ENCODE assay signal across 14 mouse cellular contexts in the genomic region with DNA sequence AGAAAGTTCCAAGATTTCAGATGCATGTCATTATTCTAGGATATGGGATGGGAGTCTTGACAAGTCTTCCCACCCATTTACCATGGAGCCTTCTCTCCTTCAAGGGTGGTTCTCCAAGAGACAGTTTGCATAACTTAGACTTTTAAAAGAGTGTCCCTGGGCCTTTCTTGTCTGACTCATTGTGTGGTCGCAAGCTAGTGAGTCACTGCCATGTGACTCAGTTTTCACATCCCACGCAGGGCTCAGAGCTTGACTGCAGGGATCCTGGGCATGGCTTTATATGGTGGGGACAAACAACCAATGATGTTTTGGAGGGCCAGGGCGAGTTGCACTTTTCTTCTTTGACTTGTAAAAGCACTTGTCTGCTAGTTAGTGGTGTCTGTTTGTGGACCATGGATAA. TPM values are rescaled to one million over a fixed set of nuclear protein-coding genes. Genes with fewer than 3 reads are reported as not detected.
DNase-seq lines count a peak whose midpoint lies in the region; ATAC-seq and TF ChIP-seq lines count a peak whose summit lies in the region.
"Had no signal": no experiment of that assay in that cellular context is flagged by ENCODE, and none has a peak within 500 bp of the region (broad histone marks: within the 10 kb centered on the region; RNA-seq: fewer than 3 reads in every experiment).

No protein-coding gene starts in this region.

- TF ChIP-seq CTCF in bone marrow macrophage, adult 2 months (IDR thresholded peaks at IDR 0.05; ENCODE audit: low read depth, low read length): no peak

- peaks cover 37% of the 10 kb centered on the region for H3K4me1 ChIP-seq in bone marrow macrophage, adult 2 months (ENCODE audit: control insufficient read depth, insufficient read depth, low read length)
- no peaks in the 10 kb centered on the region for H3K4me1 ChIP-seq in hindbrain, embryonic 14.5 days (replicated peaks; ENCODE audit: control insufficient read depth, insufficient read depth, low read length)
- H3K4me1 ChIP-seq: limb, embryonic 12.5 days had no signal

- no peaks in the 10 kb centered on the region for H3K27me3 ChIP-seq in splenic B cell, adult 2 months (ENCODE audit: control insufficient read depth, insufficient read depth, low read length, poor library complexity, severe bottlenecking)
- H3K27me3 ChIP-seq in hindbrain, embryonic 14.5 days (ENCODE audit: control insufficient read depth, insufficient read depth, low read length): no peaks in the 10 kb centered on the region
- H3K27me3 ChIP-seq: embryonic facial prominence, embryonic 12.5 days; limb, embryonic 12.5 days had no signal

- no peak overlapping the region for H3K9ac ChIP-seq in hindbrain, embryonic 14.5 days
- H3K9ac ChIP-seq: embryonic facial prominence, embryonic 12.5 days; limb, embryonic 12.5 days had no signal

- H3K9me3 ChIP-seq in hindbrain, embryonic 14.5 days (ENCODE audit: control insufficient read depth, low read length): no peaks in the 10 kb centered on the region
- H3K9me3 ChIP-seq: embryonic facial prominence, embryonic 12.5 days; limb, embryonic 12.5 days had no signal

- WGBS in hindbrain, embryonic 14.5 days: 61% methylated on average over 3 of the region's 3 CpGs

- peak; percentile 93 for DNase-seq in heart, adult 11 months
- no peak for DNase-seq in heart, adult 8-10 months (ENCODE audit: low spot score)
- DNase-seq in urinary bladder, postnatal 14 days (ENCODE audit: low spot score): peak; percentile 40
- no peak for DNase-seq in urinary bladder, adult 18-20 months (ENCODE audit: low spot score in 2 of 2)
- DNase-seq in splenic B cell, adult 2 months (ENCODE audit: low read depth, low spot score): peak; percentile 4
- no peak for DNase-seq in cerebellum, postnatal 14 days
- no peak for DNase-seq in hindbrain, embryonic 14.5 days (ENCODE audit: low spot score)
- DNase-seq: gastrocnemius, postnatal 25 days; heart, postnatal 36 days; kidney, postnatal 10 days; midbrain, embryonic 14.5 days had no signal

- H3K27ac ChIP-seq in bone marrow macrophage, adult 2 months (ENCODE audit: insufficient read depth, low read depth, low read length): peak overlapping the region; percentile 33
- no peak overlapping the region for H3K27ac ChIP-seq in hindbrain, embryonic 14.5 days
- H3K27ac ChIP-seq: embryonic facial prominence, embryonic 12.5 days; limb, embryonic 12.5 days had no signal

- no peaks in the 10 kb centered on the region for H3K36me3 ChIP-seq in splenic B cell, adult 2 months (ENCODE audit: control insufficient read depth, insufficient read depth, low read length, poor library complexity, severe bottlenecking)
- H3K36me3 ChIP-seq in hindbrain, embryonic 14.5 days (replicated peaks; ENCODE audit: control insufficient read depth, insufficient read depth): no peaks in the 10 kb centered on the region
- H3K36me3 ChIP-seq: embryonic facial prominence, embryonic 12.5 days; limb, embryonic 12.5 days had no signal

- no peak for ATAC-seq in hindbrain, embryonic 14.5 days (ENCODE audit: low FRiP score)

- no peak overlapping the region for H3K4me3 ChIP-seq in bone marrow macrophage, adult 2 months (ENCODE audit: insufficient read depth, low read length)
- no peak overlapping the region for H3K4me3 ChIP-seq in hindbrain, embryonic 14.5 days (replicated peaks; ENCODE audit: low read length)
- H3K4me3 ChIP-seq: embryonic facial prominence, embryonic 12.5 days; limb, embryonic 12.5 days had no signal

- no peak overlapping the region for H3K4me2 ChIP-seq in hindbrain, embryonic 14.5 days (replicated peaks)
- H3K4me2 ChIP-seq: embryonic facial prominence, embryonic 12.5 days; limb, embryonic 12.5 days had no signal

- TF ChIP-seq POLR2A in bone marrow macrophage, adult 2 months (IDR thresholded peaks at IDR 0.05; ENCODE audit: borderline replicate concordance, low read depth, low read length): no peak

RNA-seq across cellular contexts. Expression of a gene that starts 34.0 kb away (rescaled TPM):
- total RNA-seq in heart, adult 8-10 months (2022): 10 to 100 TPM; 12.3 to 19.3 (median 17.8) TPM
- polyA plus RNA-seq in bone marrow macrophage, adult 2 months (2012; ENCODE audit: insufficient read depth, insufficient read length, missing spikeins): 0.84 and 2.2 TPM in 2 replicates
- 16.0 and 19.0 TPM in 2 replicates for polyA plus RNA-seq in hindbrain, embryonic 14.5 days (2014; fragmentation: Nextera tagmentation; extraction: Ambion mirVana)

Comparison
In these comparisons a context has a peak if more than half of its experiments do, and no peak if none do; other contexts are left out.
1. DNase-seq: peak in heart, adult 11 months (single experiment), urinary bladder, postnatal 14 days (single experiment) and splenic B cell, adult 2 months (single experiment); none in heart, adult 8-10 months (single experiment), urinary bladder, adult 18-20 months (0 of 2), cerebellum, postnatal 14 days (0 of 2) and hindbrain, embryonic 14.5 days (single experiment).